Mouse (Mus musculus): ENCODE data around the gene Ppp2r5b. TPM values are rescaled to one million over a fixed set of nuclear protein-coding genes. Genes with fewer than 3 reads are reported as not detected.

The Ppp2r5b gene
- polyA plus RNA-seq, 1 experiment, result 32.1 TPM

DNA sequence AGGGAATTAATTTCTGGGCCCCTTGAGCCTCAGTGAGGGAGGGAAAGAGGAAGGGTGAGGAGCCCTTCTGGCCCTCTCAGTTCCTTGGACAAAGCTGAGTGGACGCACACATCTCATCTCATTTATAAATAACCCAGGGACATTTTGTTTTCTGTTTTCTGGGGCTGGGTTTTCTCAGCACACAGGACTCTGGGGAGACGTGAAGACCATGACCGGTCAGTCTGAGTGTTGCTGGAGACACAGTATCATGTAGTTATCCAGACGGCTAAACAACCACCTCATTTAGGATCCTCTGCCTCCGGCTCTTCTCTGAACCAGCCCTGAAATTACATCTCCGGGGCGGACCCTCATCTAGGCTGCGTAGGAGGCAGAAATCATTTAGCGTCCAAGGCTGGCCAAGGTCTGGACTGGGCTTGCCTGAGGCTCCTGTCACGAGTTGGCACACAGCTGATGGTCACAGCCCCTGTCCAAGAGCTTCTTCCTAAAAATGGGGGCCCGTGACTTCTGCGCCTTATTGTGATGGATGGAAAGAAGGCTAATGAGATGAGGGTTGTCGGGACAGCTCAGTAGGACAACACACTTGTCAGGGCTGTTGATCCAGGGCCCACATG lies 38.4 kb upstream of the Ppp2r5b start:
- TF ChIP-seq POLR2A (IDR thresholded peaks at IDR 0.05; ENCODE audit: low read depth, low read length) (no peak), CTCF (conservative IDR thresholded peaks at IDR 0.05; ENCODE audit: insufficient read depth, insufficient read length, low read depth, low read length) (no peak)
- peaks cover 42% of the 10 kb centered on the region for H3K4me1 ChIP-seq (ENCODE audit: control insufficient read depth, insufficient read depth, low read length)
- H3K27me3 ChIP-seq (replicated peaks; ENCODE audit: control insufficient read depth, insufficient read depth, low read length), result no peaks in the 10 kb centered on the region
- DNase-seq, result no peak
- peak overlapping the region; percentile 5; the same call in 1 of the 2 replicates for H3K27ac ChIP-seq (ENCODE audit: insufficient read depth, low read depth, low read length)
- H3K36me3 ChIP-seq (ENCODE audit: control insufficient read depth, insufficient read depth, low read length), result no peaks in the 10 kb centered on the region
- WGBS, result 78% methylated on average over 13 of the region's 13 CpGs
- no peak overlapping the region for H3K4me3 ChIP-seq (ENCODE audit: insufficient read depth, low read depth, low read length)

DNA sequence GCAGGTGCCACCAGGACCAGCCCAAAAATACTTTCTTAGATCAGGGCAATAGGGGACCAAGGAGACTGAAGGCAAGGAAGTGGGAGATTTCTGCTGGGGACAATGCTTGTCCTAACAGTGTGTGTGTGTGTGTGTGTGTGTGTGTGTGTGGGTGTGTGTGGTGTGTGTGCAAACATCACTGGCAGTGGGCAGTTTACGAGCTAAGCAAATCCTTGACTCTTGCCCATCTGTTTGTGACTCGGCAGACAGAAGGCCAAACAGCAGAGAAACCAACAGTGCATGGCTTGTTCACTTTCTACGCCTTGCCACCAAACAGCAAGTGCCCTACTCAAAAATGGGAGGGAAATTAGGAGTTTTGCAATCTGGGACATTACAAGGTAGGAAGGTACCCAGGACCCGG lies 37.9 kb upstream of the Ppp2r5b start:
- 58% methylated on average over 4 of the region's 4 CpGs for WGBS
- Histone ChIP-seq H3K4me1 (ENCODE audit: control insufficient read depth, insufficient read depth, low read length) (peaks cover 37% of the 10 kb centered on the region), H3K36me3 (ENCODE audit: control insufficient read depth, insufficient read depth, low read length) (no peaks in the 10 kb centered on the region), H3K27ac (ENCODE audit: insufficient read depth, low read depth, low read length) (peak overlapping the region; percentile 5; the same call in 1 of the 2 replicates), H3K27me3 (replicated peaks; ENCODE audit: control insufficient read depth, insufficient read depth, low read length) (no peaks in the 10 kb centered on the region), H3K4me3 (ENCODE audit: insufficient read depth, low read depth, low read length) (no peak overlapping the region)
- TF ChIP-seq CTCF (conservative IDR thresholded peaks at IDR 0.05; ENCODE audit: insufficient read depth, insufficient read length, low read depth, low read length) (no peak), POLR2A (IDR thresholded peaks at IDR 0.05; ENCODE audit: low read depth, low read length) (no peak)
- DNase-seq, result no peak

DNA sequence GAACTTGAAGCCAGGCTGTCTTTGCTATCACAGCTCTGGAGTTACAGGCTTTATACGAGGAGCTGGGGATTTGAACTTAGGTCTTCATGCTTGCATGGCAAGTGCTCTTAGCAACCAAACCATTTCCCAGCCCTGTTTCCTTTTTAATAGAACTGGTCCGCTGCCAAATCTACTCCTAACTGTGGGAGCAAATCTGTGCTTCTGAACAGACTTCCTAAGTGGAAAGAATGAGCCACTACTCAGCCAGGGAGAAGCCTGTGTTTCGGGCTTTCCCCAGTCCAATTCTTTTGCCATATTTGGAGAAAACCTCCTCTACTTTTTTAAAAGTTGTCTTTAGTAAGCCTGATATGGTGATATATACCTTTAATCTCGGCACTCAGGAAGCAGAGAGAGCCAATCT lies 37.1 kb upstream of the Ppp2r5b start:
- Histone ChIP-seq H3K27me3 (replicated peaks; ENCODE audit: control insufficient read depth, insufficient read depth, low read length) (no peaks in the 10 kb centered on the region), H3K4me1 (ENCODE audit: control insufficient read depth, insufficient read depth, low read length) (peaks cover 32% of the 10 kb centered on the region), H3K4me3 (ENCODE audit: insufficient read depth, low read depth, low read length) (no peak overlapping the region), H3K36me3 (ENCODE audit: control insufficient read depth, insufficient read depth, low read length) (no peaks in the 10 kb centered on the region), H3K27ac (ENCODE audit: insufficient read depth, low read depth, low read length) (peak overlapping the region; percentile 94)
- DNase-seq, result peak; percentile 51
- no peak for TF ChIP-seq POLR2A (IDR thresholded peaks at IDR 0.05; ENCODE audit: low read depth, low read length)
- TF ChIP-seq CTCF (conservative IDR thresholded peaks at IDR 0.05; ENCODE audit: insufficient read depth, insufficient read length, low read depth, low read length), result no peak
- 54% methylated on average over 4 of the region's 4 CpGs for WGBS

DNA sequence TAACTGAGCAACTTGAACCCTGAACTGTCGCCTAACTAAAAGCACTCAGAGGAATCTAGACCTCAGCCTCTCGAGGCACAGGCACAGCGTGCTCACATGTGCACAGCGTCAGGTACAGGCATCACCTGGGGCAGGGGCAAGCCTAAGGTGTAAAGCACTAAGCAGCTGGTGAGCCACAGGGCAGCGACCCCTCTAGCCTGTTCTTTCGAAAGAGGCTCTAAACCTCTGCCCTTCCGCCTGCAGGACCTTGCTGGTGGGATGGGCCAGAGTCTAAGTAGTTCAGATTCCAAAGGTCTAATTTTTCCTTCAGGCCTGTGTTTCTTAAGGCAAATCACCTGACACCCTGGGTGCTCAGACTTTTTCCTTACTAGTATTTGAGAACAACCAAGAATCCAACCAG lies 36.4 kb upstream of the Ppp2r5b start:
- H3K36me3 ChIP-seq (ENCODE audit: control insufficient read depth, insufficient read depth, low read length), result no peaks in the 10 kb centered on the region
- TF ChIP-seq CTCF (conservative IDR thresholded peaks at IDR 0.05; ENCODE audit: insufficient read depth, insufficient read length, low read depth, low read length) (no peak), POLR2A (IDR thresholded peaks at IDR 0.05; ENCODE audit: low read depth, low read length) (no peak)
- 57% methylated on average over 7 of the region's 7 CpGs for WGBS
- H3K27ac ChIP-seq (ENCODE audit: insufficient read depth, low read depth, low read length), result peak overlapping the region; percentile 98
- no peak overlapping the region for H3K4me3 ChIP-seq (ENCODE audit: insufficient read depth, low read depth, low read length)
- H3K27me3 ChIP-seq (replicated peaks; ENCODE audit: control insufficient read depth, insufficient read depth, low read length), result no peaks in the 10 kb centered on the region
- DNase-seq, result peak; percentile 90
- H3K4me1 ChIP-seq (ENCODE audit: control insufficient read depth, insufficient read depth, low read length), result peaks cover 32% of the 10 kb centered on the region

DNA sequence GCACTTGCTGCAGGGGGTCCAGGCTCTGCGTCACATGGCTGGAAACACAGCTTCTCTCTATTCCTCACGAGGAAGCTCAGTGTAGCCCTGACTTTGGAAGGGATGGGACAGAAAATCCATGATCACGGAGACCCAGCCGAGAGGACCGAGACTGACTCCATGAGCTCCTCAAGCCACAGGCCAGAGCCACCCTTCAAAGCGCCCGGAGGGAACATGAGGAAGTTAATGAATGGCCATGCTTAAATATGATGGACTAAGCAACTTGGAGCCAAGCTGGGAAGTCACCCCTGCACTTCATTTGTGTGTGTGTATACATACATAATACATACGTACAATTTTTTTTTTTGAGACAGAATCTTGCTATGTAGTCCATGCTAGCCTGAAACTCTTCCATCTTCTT lies 35.5 kb upstream of the Ppp2r5b start:
- 41% methylated on average over 8 of the region's 8 CpGs for WGBS
- TF ChIP-seq POLR2A (IDR thresholded peaks at IDR 0.05; ENCODE audit: low read depth, low read length) (no peak), CTCF (conservative IDR thresholded peaks at IDR 0.05; ENCODE audit: insufficient read depth, insufficient read length, low read depth, low read length) (no peak)
- H3K27me3 ChIP-seq (replicated peaks; ENCODE audit: control insufficient read depth, insufficient read depth, low read length), result no peaks in the 10 kb centered on the region
- H3K27ac ChIP-seq (ENCODE audit: insufficient read depth, low read depth, low read length), result peak overlapping the region; percentile 98
- peaks cover 32% of the 10 kb centered on the region for H3K4me1 ChIP-seq (ENCODE audit: control insufficient read depth, insufficient read depth, low read length)
- no peaks in the 10 kb centered on the region for H3K36me3 ChIP-seq (ENCODE audit: control insufficient read depth, insufficient read depth, low read length)
- H3K4me3 ChIP-seq (ENCODE audit: insufficient read depth, low read depth, low read length), result no peak overlapping the region
- peak; percentile 76 for DNase-seq

DNA sequence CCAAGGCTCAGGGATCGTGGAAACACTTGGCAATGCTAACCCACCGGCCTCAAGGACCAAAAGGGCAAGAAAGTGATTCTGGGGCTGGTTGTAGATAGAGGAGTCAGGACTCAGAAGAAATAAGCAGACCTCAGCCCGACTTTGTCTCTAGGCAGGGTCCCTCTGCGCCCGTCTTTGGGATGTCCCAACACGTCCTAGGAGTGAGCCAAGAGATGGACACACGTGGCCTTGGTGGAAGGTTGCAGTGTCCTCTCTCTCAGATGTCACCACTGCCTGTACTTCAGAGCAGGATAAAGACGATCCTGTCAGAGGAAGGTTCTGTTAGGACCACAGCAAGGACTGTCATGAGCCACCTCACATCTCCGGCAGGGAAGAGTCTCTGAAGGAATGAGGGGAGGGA lies 35.0 kb upstream of the Ppp2r5b start:
- no peak for DNase-seq
- 69% methylated on average over 9 of the region's 9 CpGs for WGBS
- peak overlapping the region; percentile 75 for H3K27ac ChIP-seq (ENCODE audit: insufficient read depth, low read depth, low read length)
- no peaks in the 10 kb centered on the region for H3K27me3 ChIP-seq (replicated peaks; ENCODE audit: control insufficient read depth, insufficient read depth, low read length)
- TF ChIP-seq POLR2A (IDR thresholded peaks at IDR 0.05; ENCODE audit: low read depth, low read length) (no peak), CTCF (conservative IDR thresholded peaks at IDR 0.05; ENCODE audit: insufficient read depth, insufficient read length, low read depth, low read length) (no peak)
- peaks cover 29% of the 10 kb centered on the region for H3K4me1 ChIP-seq (ENCODE audit: control insufficient read depth, insufficient read depth, low read length)
- no peaks in the 10 kb centered on the region for H3K36me3 ChIP-seq (ENCODE audit: control insufficient read depth, insufficient read depth, low read length)
- H3K4me3 ChIP-seq (ENCODE audit: insufficient read depth, low read depth, low read length), result no peak overlapping the region

DNA sequence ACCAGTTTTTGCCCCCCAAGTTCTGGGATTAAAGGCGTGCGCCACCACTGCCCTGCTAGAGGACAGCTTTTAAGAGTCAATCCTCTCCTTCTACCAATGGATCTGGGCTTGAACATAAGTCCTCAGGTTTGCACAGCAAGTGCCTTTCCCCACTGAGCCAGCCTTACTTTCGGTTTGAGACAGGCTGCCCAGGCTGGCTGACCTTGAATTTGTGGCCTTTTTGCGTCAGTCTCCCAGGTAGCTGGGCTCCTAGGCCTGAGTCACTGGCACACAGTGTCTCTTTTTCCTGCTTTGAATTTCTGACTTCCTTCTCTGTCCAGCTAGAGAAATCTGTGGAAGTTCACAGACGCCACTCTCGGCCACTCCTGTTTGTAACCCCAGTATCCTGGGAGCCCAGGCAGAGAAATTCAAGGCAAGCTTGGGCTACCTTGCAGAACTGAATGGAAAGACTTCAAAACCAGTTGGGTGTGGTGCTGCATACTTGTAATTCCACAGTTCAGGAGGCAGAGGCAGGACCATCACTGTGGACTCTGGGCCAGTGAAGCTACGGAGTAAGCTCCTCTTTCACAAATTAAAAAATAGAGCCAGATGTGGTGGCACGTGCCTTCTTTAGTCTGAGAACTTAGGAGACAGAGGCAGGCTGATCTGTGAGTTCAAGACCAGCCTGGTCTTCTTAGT lies 34.3 kb upstream of the Ppp2r5b start:
- Histone ChIP-seq H3K4me3 (ENCODE audit: insufficient read depth, low read depth, low read length) (no peak overlapping the region), H3K27me3 (replicated peaks; ENCODE audit: control insufficient read depth, insufficient read depth, low read length) (no peaks in the 10 kb centered on the region), H3K36me3 (ENCODE audit: control insufficient read depth, insufficient read depth, low read length) (no peaks in the 10 kb centered on the region), H3K4me1 (ENCODE audit: control insufficient read depth, insufficient read depth, low read length) (peaks cover 27% of the 10 kb centered on the region), H3K27ac (ENCODE audit: insufficient read depth, low read depth, low read length) (peak overlapping the region; percentile 66)
- TF ChIP-seq CTCF (conservative IDR thresholded peaks at IDR 0.05; ENCODE audit: insufficient read depth, insufficient read length, low read depth, low read length) (no peak), POLR2A (IDR thresholded peaks at IDR 0.05; ENCODE audit: low read depth, low read length) (no peak)
- DNase-seq, result no peak
- 77% methylated on average over 8 of the region's 8 CpGs for WGBS

All from kidney, adult 2 months (tissue).